Mouse (Mus musculus) spleen, adult 2 months (tissue): ENCODE measurements around the gene Tmc7.

Experiments
- CTCF ChIP-seq: fragments of 200-500 bp; IDR thresholded peaks from 2 replicates; pipeline ENCODE4 v1.5.1; 2011; ENCODE audit warnings: mild to moderate bottlenecking, inconsistent platforms; ENCODE audit not compliant: insufficient read depth, insufficient read length, insufficient replicate concordance; ENCODE audit errors: extremely low read depth
- POLR2A ChIP-seq: fragments of 200-500 bp; IDR thresholded peaks from 2 replicates; pipeline ENCODE4 v1.6.1; 2011; ENCODE audit warnings: low read depth, low read length, inconsistent platforms

DNA sequence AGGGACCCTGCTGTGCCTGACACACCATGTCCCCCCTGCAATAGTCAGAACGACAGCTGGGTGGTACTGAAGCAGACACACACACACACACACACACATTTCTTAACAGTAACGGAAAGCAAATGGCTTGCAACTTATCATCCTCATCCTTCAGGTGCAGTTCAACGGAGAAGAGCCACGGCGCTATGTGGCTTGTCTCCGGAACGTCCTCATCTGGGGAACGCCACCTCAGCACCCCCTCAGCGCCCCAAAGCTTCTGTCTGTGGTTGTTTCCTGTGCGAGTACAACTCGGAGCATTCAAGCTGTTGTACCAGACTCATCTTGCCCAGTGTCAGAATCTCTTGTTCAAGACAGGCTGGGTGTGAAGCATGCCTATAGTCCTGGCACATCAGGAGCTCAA lies 11.7 kb upstream of the Tmc7 start:
- TF ChIP-seq POLR2A (no peak), CTCF (no peak)
